Mouse (Mus musculus): Measurements from ENCODE around the gene Ctsw.
A peak's percentile ranks its signal among the peaks of the same experiment; 100 is the strongest.

Ctsw gene

DNA sequence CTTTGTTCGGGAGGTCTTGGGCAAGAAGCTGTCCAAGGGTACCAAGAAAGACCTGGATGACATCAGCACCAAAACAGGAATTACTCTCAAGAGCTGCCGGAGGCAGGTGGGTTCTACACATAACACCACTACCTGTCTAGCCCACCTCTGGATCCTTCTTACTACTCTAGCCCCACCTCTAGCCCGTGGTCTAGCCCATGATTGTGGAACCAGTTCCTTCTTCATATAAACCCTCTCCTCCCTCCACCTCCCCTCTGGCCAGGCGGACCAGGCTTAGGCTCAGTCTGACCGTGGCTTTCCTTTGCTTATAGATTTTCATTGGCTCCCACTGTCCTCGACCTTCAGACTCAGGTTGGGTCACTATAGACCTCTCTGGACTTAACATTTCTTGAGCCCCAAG is 6.9 kb downstream of the Ctsw start:
- no peak for DNase-seq (ENCODE audit: low spot score)

DNA sequence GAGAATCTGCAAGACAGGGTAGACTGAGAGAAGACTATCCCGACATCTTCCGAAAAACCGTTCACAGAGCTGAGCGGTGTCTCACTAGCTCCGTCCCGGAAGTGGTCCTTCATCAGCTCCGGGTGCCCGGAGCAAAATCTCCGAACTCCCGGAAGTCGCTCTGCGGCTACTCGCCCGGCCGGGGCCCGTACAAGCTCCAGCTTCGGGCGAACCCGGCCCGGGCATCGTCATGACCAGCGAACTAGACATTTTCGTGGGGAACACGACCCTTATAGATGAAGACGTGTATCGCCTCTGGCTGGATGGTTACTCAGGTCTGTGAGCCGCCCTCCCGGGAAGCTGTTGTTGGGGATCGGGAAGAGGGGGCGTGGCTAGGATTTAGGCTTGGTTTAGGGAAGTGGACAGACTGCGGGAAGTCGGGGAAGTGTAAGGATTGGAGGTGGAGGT is 7.8 kb downstream of the Ctsw start, which contains the start of gene Fibp:
Fibp (plus strand) TSS at position 151 of the 447 bp plus-strand sequence.
- peak; percentile 85 for DNase-seq (ENCODE audit: low spot score)

DNA sequence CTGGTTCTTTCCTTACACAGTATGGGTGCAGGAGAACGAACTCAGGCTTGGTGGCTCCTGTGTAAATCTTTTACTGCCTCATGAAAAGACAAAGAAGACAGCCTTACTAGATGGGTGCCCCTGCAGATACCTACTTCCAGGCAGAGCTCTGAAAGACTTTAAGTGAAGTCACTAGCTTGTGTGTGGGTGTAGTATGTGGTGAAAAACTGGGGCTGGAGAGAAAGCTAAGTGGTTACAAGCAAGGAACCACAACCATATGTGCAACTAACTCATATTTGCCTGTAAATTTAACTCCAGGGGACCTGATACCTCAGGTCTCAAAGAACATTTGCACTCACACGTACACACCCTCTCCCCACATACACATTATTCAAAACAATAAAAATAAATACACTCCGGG is 8.4 kb downstream of the Ctsw start:
- no peak for DNase-seq (ENCODE audit: low spot score)

GRCm38 (mm10) chr19:5459019-5459418 is 9.3 kb downstream of the Ctsw start:
- peak; percentile 16 for DNase-seq (ENCODE audit: low spot score)

DNA sequence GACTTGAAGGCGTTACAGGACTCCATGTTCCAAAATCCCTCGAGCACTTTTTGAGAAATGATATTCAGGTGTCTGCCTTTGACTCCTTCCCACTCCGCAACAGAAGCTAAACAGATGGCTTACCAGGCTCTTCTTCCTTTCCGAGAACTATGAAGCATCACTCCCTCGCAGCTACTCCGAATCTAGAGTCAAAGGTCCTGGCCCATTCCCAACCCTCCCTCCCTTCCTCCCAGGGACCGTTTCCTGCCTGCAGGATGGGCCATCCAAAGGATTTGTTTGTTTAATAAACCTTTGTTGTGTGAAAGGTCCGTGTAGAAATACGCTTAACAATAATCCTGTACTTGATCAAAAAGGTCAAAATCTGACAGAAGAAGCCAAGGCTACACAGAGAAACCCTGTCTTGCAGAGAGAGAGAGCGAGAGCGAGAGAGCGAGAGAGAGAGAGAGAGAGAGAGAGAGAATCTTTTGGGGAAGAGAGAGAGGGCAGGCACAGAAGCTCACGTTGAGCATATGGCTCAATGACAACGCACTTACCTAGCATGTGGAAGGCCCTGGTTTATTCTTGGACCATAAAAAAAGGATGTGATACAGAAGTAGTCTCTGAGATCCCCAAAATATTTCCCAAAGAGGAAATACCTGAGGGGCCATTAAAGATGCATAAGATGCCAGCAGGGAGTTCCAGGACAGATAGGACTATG is 10.4 kb downstream of the Ctsw start, which contains the start of gene Ccdc85b:
Ccdc85b (minus strand) TSS at position 149 of the 697 bp plus-strand sequence.
- DNase-seq (ENCODE audit: low spot score) = no peak

- peak; percentile 86 for DNase-seq (ENCODE audit: low spot score)
These were observed 11.2 kb downstream of the Ctsw start for GRCm38 (mm10) chr19:5456922-5457745.

DNA sequence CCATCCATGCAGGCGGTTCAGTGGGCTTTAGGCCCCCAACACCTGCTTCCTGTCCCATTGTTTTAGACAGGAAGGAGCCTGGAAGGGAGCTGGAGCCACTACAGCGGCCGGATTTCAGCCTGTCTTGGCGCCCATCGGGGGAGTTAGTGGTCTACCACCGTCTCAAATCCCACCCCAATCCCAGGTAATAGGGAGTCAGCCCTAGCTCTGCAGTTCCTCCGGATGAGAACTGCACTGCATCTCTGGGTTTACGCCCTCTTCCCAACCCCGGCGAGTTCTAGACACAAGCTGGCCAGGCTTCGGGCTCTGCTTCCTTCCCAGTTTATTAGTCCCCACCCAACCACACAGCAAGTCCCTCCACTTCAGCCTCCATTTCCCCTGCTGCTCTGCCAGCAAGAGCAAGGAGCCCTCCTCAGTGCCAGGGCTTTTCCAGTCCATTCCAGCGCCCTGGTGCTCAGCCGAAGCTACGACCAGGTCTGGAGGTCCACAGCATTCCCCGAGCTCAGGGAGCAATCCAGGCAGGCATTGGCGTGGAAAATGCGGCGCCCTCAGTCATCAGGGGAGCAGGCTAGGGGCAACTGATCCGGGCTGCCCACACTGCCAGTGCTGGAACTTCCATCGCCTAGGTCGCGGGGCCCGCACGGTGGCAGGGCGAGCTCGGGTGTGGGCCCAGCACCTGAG is 11.9 kb downstream of the Ctsw start:
- DNase-seq (ENCODE audit: low spot score) = no peak

DNA sequence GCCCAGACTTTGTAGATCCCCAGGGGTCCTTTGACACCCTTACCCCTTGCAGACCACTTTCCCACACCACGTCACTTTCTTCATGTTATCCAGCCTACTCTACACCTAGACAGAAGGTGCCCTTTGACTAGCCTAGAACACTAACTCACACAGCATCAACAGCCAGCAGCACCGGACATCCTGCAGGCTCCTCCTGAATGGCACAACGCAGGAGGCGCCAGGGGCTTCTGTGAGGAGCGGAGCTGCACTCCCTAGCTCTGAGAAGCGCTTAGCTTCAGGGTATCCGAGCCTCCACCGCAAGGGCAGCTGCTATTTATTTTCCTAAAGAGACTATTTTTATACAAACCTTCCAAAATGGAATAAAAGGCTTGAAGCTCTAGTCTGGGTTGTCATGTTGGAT is 12.7 kb downstream of the Ctsw start:
- no peak for DNase-seq (ENCODE audit: low spot score)

- no peak for DNase-seq (ENCODE audit: low spot score)
These were observed 13.3 kb downstream of the Ctsw start for GRCm38 (mm10) chr19:5455037-5455436.

GRCm38 (mm10) chr19:5451766-5452165 is 16.5 kb downstream of the Ctsw start:
- no peak for DNase-seq (ENCODE audit: low spot score)

- no peak for DNase-seq (ENCODE audit: low spot score)
These were observed 18.6 kb downstream of the Ctsw start for GRCm38 (mm10) chr19:5449673-5450072.

GRCm38 (mm10) chr19:5448354-5449150 is 19.8 kb downstream of the Ctsw start:
- DNase-seq (ENCODE audit: low spot score) = no peak

- no peak for DNase-seq (ENCODE audit: low spot score)
These were observed 20.6 kb downstream of the Ctsw start, which contains the start of gene Fosl1 for GRCm38 (mm10) chr19:5447515-5448353. Fosl1 (plus strand) TSS chr19:5447547.

GRCm38 (mm10) chr19:5445747-5446146 is 22.6 kb downstream of the Ctsw start:
- DNase-seq (ENCODE audit: low spot score) = no peak

DNA sequence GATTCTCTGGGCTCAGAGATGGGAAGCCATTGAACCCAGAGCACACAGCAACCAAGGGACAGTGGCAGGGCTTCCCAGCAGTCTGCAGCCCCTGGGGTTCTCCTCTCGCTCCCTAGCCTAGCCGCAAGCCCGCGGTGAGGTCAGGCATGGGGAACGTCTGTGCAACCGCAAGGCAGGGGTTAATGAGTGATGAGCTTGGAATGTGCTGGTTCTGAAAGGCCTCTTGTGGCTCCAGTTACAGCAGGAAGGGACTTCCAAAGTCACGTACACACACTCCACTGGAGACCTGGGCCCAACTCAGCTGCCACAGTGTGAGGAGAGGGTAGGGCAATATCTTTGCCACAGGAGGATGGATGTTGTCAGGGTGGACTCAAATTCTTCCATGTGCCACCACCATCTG is 23.4 kb downstream of the Ctsw start:
- DNase-seq (ENCODE audit: low spot score) = no peak

DNA sequence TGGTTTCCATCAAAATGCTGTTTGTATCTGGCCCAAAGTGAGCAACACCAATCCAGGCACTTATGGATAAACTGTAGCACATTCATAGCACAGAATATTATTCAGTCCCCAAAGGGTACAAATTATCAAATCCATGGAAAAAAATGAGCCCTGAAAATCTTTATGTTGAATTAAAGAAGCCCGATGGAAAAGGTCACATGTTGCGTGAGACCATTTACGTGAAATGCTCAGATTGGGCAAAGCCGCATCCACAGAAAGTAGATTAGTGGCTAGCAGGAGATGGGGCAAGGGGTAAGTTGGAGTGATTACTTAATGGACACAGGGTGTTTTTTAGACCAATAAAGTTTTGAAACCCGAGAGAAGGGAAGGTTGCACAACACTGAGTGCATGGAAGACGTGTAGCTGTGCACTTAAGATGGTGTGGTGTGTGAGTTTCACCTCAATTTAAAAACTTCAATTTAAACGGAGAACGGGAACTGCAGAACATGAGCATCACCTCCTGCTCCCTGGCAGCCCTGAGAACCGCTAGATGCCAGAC is 23.9 kb downstream of the Ctsw start:
- DNase-seq (ENCODE audit: low spot score) = no peak

- DNase-seq (ENCODE audit: low spot score) = peak; percentile 17
These were observed 34.4 kb downstream of the Ctsw start for GRCm38 (mm10) chr19:5433951-5434350.

- DNase-seq (ENCODE audit: low spot score) = peak; percentile 79
These were observed 35.1 kb downstream of the Ctsw start for GRCm38 (mm10) chr19:5432992-5433852.

DNA sequence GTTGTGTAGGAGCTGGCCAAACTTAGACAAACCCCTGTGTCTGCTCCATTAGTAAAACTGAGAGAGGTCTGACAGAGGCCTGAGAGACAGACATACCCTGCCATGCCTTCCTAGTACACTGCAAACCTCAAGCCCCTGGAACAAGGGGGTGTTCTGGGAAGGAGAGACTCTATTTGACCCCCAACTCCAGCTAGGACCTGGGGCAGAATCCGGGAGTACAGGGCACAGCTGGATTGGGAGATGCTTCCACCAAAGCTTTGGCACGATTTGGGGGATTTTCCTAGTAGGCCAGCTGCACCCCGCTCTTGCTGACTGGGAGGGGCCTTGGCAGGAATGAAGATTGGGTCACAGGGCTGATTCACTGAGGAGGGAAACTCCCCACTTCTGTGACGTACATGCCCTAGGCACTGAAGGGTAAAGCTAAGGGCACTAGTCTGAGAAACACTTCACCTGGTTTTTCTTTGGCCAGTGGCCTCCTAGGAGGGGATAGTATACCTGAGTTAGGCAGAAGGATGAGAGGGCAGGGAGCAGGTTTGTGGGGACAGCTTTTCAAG is 36.3 kb downstream of the Ctsw start:
- DNase-seq (ENCODE audit: low spot score) = no peak
